Mouse (Mus musculus) right cerebral cortex, postnatal 36 days (tissue): ENCODE data around the gene Gm21969.

Source experiments
- DNase-seq, 2 experiments: peaks; one replicate each; pipeline ENCODE4 v3.0.0; 2022; ENCODE audit warnings: low spot score in 2 of 2, mixed read lengths in 1 of 2

The Gm21969 gene

GRCm38 (mm10) chr4:139650907-139651306 is 47.9 kb downstream of the Gm21969 start:
- DNase-seq = no peak

- no peak for DNase-seq
These were observed 50.3 kb downstream of the Gm21969 start, which contains the start of gene Tas1r2 for GRCm38 (mm10) chr4:139653238-139653637. Tas1r2 (plus strand) TSS chr4:139653538.

- no peak for DNase-seq
These were observed 58.9 kb downstream of the Gm21969 start for GRCm38 (mm10) chr4:139661897-139662296.

GRCm38 (mm10) chr4:139667632-139668031 is 64.6 kb downstream of the Gm21969 start:
- DNase-seq = no peak

- DNase-seq = no peak
These were observed 66.9 kb downstream of the Gm21969 start for GRCm38 (mm10) chr4:139669847-139670246.

- no peak for DNase-seq
These were observed 72.7 kb downstream of the Gm21969 start for GRCm38 (mm10) chr4:139675696-139676095.

- no peak for DNase-seq
These were observed 81.0 kb downstream of the Gm21969 start for GRCm38 (mm10) chr4:139683728-139684638.

- peak; percentile 23 to 33 for DNase-seq
These were observed 81.6 kb downstream of the Gm21969 start for GRCm38 (mm10) chr4:139684639-139685017.

GRCm38 (mm10) chr4:139688058-139688457 is 85.1 kb downstream of the Gm21969 start:
- DNase-seq = no peak

- DNase-seq = no peak
These were observed 86.8 kb downstream of the Gm21969 start for GRCm38 (mm10) chr4:139689627-139690269.

- no peak for DNase-seq
These were observed 90.3 kb downstream of the Gm21969 start for GRCm38 (mm10) chr4:139693315-139693714.

- DNase-seq = no peak
These were observed 94.8 kb downstream of the Gm21969 start for GRCm38 (mm10) chr4:139697755-139698154.

- no peak for DNase-seq
These were observed 95.6 kb downstream of the Gm21969 start for GRCm38 (mm10) chr4:139698602-139699001.

- DNase-seq = no peak
These were observed 99.9 kb downstream of the Gm21969 start for GRCm38 (mm10) chr4:139702914-139703313.

- DNase-seq = no peak
These were observed 100.5 kb downstream of the Gm21969 start for GRCm38 (mm10) chr4:139703468-139703867.

GRCm38 (mm10) chr4:139705986-139706385 is 103.0 kb downstream of the Gm21969 start:
- DNase-seq = no peak

- no peak for DNase-seq
These were observed 107.7 kb downstream of the Gm21969 start for GRCm38 (mm10) chr4:139710467-139711334.
